Mouse (Mus musculus): ENCODE results near the gene Filip1l.

Gene Filip1l

DNA sequence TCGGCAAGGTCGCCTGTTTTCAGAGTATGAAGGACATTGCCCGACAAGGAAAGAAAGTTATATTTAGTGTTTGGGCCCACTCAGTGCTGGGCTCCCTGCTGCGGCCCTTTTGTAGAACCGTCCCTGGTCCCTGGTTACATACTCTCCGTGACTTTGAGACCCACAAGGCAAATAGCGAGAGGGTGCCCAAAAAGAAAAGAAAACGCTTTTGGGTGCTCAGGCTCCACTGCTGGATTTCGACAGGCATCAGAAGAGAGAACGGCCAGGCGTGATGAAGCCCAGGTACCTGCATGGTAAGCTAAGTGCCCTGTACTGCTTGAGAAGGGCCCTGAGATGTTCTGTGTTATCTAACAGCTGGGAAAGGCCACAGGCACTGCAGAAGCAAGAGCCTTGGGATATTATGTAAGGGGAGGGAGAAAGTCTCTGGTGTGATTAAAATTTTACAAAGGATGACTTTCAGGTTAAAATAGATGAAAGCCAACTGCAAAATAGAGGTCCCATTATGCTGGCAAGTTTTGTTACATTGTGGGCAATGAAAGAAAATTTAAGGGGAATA is 351 bp downstream of the Filip1l start:
- WGBS: 90% methylated on average over 11 of the region's 11 CpGs

DNA sequence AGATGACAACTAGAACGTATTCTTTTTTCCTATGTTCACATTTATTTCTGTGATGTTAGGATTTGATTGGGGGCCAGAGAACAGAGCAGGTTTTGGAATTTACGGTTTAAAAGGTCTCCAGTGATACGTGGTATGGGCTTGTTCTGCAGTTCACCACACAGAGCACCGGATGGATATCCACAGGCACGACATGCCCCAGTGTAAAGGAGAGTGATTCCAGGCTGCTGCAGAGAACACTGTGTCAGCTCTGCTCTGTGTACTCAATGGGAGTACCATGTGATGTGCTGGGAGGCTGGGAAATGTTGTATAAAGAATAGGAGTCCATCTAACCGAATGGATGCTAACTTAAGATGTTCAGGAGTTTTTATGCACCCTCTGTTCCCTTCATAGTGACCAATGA is 1.0 kb downstream of the Filip1l start:
- 69% methylated on average over 6 of the region's 6 CpGs for WGBS

DNA sequence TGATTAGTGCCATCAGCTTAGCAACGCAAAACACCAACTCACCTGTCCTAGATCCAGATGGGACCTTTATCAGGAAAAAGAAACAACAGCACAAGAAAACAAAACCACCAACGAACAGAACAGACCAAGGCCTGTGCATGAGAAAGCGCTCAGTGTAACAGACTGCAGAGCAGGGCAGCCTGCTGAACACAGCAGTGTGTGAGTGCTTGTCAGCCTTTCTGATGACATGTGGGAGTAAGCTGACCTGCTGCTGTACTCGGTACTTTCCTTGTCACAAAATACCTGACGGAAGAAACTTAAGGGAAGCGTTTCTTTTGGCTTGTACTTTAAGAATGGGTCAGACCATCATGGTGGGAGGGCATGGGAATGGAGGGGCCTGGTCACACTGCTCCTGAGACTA is 3.6 kb downstream of the Filip1l start:
- WGBS: 75% methylated on average over 6 of the region's 6 CpGs

DNA sequence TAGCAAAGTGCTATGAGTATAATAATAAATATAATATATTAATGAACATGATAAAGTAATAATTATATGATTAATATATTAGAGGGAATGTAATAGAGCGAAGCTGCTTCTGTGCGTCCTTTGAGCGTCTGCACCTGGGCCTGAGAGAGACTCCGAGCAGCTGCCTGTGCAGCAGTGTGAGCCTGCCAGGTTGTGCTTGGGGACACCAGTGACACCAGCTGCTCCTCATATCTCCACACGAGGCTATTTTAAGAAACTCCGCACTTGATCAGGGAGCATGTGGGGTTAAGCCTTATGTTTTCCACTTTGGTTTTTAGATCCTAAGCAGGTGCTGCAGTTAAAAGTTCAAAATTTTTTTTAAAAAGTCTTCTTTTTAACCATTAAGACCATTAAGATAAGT is 4.1 kb downstream of the Filip1l start:
- 85% methylated on average over 6 of the region's 6 CpGs for WGBS

DNA sequence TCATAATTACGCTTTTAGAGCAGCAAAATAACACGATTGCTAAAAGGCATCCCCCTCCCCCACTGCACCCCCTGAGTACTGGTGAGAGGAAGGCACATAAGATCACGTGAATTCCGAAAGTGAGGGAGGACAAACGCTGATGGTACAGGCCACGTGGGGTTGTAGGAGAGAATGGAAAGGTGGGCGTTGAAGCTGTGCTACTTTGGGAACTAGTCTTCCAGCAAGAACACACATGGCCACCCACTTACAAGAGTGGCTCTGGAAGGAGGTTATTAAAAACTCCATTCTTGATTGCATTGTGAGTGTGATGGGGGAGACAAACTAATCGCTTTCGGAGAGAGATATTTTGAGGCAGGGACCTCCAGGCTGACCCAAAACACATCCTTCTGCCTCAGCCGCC is 6.4 kb downstream of the Filip1l start:
- WGBS: 53% methylated on average over 10 of the region's 10 CpGs

DNA sequence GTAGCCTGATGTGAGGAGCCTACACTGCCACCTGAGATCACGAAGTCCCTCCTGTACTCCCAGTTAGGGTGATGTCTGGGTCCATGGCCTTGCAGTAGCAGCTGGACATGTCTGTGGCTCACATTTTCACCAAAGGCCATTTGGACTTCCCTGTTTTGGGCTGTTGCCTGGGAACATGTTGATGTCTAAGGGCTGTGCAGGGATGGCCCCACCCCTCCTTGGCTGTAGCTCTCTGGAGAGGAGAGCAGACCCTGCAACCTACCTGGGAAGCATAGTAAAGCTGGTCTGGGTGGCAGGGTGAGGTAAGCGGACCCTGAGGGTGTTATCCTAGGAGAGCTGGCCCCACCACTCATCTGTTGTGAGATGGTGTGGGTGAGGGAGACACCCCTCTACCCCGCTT is 7.9 kb downstream of the Filip1l start:
- 96% methylated on average over 3 of the region's 3 CpGs for WGBS

DNA sequence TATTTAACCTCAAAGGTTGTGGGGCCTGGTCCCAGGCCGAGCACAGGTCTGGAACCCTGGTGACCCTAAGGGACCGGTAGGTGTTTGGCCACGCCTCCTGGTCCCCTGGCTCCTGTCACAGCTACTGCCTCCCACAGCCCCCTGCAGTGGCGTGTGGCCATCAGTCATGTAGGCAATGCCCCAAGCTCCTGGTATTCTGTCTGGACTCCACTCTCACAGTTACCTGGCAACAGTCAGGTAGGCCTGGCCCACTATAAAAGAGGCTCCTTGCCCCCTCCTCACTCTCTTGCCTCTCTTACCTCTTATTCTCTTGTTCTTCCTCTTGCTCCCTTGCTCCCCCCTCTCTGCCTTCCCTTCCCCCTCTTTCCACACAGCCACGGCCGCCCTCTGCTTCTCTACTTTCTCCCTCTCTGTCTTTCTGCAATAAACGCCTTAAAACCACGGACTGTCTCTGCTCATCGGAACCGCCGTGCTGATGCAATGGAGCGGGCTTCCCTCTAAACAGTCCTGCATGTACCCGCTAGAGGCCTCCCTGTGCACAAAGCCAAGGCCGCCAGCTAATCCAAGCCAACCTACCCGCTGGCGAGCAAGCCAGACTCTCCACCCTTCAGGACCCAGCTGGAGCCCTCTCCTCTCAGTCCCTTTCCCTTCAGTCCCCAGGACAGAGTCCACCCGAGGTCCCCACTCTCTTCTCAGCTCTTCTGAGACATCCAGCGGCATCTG is 9.9 kb downstream of the Filip1l start:
- 52% methylated on average over 18 of the region's 18 CpGs for WGBS

DNA sequence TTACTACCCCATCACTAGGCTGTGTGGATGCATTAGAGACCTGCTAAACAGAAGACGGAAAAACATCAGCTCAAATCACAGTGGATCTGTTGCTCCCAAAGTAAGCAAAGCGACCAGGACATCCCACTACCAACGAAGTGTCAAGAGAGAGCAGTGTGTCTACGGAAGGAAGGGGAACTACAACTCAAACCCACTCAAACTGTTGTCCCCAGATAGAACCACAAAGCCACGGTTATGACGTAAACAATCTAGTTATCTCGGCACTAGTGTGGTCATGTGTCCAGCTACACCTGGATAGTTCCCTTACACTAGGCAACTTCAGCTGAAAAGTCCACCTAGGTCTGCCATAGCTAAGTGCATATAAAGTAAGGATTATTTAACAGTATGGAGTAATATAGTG is 11.6 kb downstream of the Filip1l start:
- 76% methylated on average over 7 of the region's 7 CpGs for WGBS

DNA sequence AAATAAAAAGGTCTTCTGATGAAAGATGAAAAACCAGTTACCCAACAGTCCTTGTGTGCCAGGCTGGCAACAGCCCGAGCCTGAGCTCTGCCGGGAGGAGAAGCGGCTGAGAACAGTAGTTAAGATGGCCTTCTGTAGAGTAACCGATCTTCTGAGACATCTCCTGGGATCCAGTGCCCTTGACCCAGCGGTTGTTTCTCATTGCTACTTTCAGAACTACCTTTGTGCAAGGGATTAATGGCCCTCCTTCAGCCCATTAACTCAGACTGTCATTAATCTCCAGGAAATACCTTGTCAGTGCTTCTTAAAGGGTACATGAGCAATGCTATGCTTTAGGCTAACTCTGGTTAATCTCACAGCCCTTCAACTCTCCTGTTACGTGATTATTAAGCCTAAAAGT is 13.2 kb downstream of the Filip1l start:
- WGBS: 97% methylated on average over 6 of the region's 6 CpGs

DNA sequence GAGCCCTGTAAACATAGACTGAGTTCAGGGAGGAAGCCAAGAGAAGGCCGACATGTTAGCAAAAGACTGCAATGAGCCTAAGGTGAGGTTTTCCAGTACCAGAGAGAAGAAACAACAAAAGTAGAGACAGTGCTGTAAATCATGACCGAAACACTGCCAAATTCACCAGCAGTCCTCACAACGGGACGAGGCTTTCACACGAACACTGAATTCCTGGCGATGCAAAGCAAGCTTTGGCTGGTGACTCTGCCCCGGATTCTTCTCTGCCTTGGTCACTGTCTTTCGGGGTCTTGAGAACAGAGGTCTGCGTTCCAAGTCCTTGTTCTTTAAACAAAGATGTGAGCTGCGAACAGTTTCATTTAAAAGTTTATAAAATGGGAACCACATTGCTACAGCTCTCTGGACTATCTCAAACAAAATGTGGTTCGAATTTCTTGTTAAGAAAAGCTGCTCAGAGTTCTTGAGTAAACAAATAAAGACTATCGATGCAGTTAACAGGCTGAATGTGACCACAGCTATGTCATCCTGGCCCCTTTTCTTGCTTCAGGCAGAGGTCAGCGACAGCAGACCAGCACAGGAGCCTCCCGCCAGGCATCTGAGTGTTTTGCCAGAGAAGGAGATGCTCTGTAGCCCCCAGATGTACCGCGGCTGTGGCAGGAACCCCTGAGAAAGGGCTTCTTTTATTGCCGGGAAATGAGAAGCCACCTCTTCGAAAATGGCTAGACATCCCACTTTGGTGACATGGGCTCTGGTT is 14.2 kb downstream of the Filip1l start:
- 74% methylated on average over 18 of the region's 18 CpGs for whole genome bisulfite sequencing

DNA sequence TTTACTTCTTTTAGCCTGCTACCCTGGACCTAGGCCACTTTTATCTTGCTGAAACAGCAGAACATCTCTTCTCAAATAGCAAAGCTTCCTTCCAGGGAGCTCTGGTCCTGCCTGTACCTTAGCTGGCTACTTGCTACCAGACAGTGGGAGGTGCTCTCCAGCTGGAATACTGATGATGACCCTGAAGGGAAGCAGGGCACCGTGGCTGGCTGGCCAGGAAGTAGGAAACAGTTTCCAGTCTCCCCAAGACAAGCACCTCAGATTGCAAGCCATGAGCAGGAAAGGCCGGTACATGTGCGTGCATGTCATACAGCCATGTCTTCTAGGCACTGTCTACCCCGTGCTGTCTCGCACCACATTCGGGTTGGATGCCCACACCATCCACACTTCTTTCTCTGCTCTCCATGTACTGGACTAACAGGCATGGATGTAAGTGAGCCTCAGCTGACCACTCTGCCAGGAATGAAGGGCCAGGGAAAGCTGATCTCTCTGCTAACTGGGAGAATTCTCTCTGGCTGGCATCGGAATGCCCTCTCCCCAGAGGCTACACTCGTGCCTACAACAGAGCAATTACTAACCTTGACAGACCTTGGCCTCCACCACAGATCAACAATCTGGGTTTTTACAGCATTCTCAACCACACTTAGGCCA is 17.1 kb downstream of the Filip1l start:
- WGBS: 78% methylated on average over 8 of the region's 8 CpGs

DNA sequence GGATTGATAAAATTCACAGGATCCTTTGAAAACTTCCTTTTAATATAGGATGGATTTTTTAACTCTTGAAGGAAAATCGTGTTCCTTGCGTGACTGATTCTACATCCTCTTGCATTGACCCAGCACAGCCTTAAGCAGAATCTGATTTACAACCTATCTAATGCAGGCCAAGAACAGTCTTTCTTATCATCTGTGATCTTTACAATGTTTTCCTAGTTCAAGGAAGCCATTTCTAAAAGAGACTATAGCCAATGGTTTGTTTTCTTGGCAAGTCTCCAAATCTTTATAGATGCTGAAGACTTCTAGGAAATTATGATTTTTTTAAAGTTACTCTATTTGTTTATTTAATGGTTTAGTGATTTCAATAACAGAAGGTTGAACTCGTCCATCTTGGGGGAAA is 19.3 kb downstream of the Filip1l start:
- 95% methylated on average over 3 of the region's 3 CpGs for WGBS

DNA sequence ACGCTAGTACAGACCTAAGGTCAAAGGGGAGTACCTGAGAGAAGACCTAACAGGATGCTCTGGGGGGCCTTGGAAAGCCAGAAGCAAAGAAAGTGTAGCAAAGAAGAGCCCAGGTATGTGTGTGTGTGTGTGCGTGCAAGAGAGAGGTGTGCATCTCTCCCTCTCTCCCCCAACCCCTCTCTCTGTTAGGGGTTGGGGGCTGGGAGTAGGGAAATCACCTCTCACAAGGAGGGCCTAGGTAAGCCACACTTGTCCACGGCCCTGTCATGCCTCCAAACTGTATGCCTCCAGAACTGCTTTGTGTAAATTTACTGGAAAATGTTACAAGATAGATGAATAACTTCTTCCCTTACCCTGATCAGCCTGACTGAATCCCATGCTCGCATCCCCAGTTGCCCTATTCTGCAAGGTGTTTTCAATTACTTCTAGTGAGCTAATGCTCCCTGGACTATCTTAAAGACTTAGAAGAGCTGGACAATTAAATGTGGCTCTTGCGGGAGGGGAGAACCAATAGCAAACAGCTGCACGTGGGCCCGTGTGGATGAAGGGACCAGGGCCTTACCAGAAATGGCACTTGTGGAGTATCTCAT is 22.4 kb downstream of the Filip1l start:
- 92% methylated on average over 7 of the region's 7 CpGs for WGBS

DNA sequence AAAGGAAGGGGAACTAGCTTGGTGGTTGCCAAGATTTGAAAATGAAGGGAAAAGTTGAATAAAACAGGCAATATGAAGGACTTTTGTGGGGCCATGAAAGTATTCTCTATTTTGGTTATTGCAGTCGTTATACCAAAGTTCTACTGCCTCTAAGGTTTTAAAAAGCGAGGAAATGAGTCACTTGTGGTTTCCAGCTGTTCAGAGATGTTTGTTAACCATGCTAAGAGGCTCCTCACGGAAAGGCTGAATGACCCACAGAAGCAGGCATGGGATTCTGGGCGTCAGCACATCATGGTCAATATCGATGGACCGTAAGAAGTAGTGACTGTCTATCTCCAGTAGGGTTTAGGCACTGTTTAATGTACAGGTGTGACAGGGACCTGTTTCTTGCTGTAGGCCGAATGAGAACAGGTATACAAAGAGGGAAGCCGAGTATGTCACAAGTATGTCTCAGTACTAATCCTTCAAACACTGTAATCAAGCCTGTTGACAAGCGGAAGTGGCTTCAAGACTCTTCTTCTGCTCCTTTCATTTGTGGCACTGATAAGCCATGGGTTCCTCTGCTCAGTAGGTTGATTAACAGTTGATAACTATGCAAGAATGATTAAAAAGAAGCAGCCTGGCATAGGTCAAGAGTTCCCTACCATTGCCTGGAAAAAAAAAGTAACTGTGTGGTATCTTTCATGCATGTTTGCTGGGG is 25.9 kb downstream of the Filip1l start:
- WGBS: 87% methylated on average over 9 of the region's 9 CpGs

DNA sequence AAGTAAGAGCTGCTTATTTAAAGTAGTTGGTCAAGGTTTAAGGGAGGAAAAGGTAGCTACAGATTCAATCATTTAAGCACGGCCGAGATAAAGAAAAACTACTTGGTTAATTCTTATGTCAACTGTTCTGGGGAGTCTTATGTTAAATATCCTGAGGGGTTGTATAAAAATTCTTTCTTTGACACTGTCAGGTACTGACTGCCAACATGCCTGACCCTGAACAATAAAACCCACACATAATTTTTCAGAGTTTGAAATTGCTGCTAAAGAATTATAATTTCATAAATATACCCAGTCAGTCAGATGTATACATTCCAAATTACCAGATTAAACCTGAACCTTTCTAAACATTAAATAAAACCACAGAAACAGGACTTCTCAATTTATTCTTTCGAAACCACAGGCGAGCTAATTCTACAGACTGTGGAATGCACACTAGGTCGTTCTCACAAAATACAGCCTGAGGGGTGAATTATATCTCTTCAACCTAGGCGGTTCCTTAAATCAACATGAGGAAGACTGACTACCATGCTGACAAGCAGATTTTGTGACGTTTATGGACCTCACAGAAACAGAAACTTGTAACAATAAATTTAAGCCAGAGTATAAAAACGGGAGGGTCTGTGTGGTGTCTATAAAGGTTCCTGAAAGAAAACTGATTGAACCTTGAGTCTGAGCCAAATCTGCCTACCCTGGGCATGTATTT is 30.5 kb downstream of the Filip1l start:
- WGBS: 72% methylated on average over 8 of the region's 8 CpGs

DNA sequence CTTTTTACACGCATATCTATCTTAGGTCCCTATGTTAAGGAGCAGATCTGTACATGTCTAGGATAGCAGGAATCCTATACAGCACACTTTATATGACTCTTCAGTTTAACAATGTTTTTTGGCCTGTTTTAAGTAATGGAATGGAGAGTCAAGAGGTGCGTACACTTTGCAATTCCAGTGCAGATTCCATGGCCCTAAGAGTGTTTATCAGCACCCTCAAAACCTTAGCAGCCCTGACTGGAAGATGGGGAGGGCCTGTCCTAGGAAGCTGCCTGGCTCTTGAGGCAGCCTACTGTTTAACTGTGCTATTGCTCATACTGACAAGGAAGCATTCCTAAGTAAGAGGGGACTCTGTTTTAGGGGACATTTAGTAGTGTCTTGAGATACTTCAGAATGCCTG is 31.4 kb downstream of the Filip1l start:
- WGBS: 98% methylated on average over 2 of the region's 2 CpGs

DNA sequence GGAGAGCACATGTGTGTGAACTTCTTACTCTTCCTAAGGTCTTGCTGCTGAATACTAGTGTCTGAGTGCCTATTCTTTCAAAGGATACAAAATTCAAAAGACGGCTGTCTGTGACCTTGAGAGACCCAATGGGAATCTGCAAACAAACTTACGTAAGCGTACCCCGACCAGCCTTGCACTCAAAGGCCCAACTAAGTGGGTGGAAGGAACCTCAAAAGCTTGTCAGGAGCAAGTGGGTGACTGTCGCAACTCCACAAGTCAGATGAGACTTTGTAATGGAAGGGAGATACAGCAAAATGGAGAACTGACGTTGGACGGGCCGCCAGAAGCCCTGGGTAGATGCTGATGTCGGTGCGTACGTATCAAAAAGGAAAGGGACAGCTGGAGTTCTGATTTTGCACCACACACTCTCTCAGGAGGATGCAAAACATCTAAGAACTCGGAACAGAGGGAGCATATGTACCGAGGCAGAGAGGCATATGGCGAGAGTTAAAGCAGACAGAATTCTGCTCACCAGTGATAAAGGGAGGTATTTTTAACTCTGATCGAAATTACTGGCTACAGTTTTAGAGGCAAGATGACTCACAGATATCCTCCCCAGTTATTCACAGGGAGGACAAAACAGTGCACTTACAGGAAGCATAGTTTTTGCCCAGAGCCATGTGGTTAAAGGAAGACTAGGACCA is 36.8 kb downstream of the Filip1l start:
- 56% methylated on average over 15 of the region's 15 CpGs for WGBS

DNA sequence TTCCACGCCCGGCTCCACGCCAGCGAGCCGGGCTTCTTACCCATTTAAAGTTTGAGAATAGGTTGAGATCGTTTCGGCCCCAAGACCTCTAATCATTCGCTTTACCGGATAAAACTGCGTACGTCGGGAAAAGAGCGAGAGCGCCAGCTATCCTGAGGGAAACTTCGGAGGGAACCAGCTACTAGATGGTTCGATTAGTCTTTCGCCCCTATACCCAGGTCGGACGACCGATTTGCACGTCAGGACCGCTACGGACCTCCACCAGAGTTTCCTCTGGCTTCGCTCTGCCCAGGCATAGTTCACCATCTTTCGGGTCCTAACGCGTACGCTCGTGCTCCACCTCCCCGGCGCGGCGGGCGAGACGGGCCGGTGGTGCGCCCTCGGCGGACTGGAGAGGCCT is 38.3 kb downstream of the Filip1l start:
- 37% methylated on average over 28 of the region's 39 CpGs for WGBS

DNA sequence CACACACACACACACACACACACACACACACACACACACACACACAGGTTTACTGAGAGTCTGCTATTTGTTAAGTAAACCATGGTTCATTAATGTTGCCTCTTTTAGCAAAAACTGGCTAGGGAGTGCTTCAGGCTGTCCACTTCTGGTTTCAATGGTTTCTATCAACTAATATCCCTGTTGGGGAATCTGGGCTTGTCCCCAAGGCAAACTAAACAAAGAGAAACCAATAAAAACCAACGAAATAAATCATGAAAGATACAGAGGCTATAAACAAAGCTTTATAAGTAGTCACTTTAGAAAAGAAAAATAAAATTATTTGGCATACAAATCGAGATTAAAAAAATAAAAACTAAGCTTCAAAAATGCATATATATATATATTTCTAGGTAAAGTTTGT is 39.6 kb downstream of the Filip1l start:
- 71% methylated on average over 2 of the region's 2 CpGs for WGBS

DNA sequence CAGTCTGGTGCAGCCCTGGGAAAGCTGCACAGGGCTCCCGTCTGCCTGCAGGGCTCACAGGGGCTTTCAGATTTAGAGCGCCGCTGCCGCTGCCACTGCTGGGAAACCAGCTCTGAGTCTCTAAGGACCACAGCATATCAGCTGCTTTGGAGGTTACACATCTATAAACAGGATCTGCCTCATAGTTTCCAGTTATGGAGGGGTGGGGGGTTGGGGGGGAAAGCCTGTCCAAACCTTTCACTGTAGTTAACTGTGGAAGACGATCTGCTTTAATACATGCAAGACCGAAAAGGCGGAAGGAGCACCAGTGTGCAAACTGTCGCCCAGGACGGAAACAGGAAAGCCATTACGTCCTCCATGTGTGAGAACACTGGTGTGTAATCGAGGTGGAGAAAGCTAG is 40.3 kb downstream of the Filip1l start:
- WGBS: 49% methylated on average over 11 of the region's 11 CpGs

Measured in cerebral cortex, adult 2 months (tissue).